Mouse (Mus musculus) cerebellum, adult 2 months (tissue): ENCODE data around the gene Flnb. TPM values are rescaled to one million over a fixed set of nuclear protein-coding genes. Genes with fewer than 3 reads are reported as not detected.

ENCODE experiments used
- DNase-seq, 2 experiments: peaks; one replicate each; pipeline ENCODE4 v3.0.0; 2021
- H3K27ac ChIP-seq: fragments of 200-500 bp; 2 replicates; pipeline ENCODE4 v1.5.1; 2012; ENCODE audit warnings: low read length, control low read depth, inconsistent platforms; ENCODE audit not compliant: insufficient read depth
- H3K27me3 ChIP-seq: fragments of 200-500 bp; 2 replicates; pipeline ENCODE4 v1.6.1; 2012; ENCODE audit warnings: inconsistent platforms, mild to moderate bottlenecking, low read length, moderate library complexity; ENCODE audit not compliant: control insufficient read depth, insufficient read depth
- H3K4me1 ChIP-seq: fragments of 200-500 bp; 2 replicates; pipeline ENCODE4 v1.6.1; 2011; ENCODE audit warnings: low read length; ENCODE audit not compliant: control insufficient read depth, insufficient read depth
- H3K4me3 ChIP-seq: fragments of 200-500 bp; replicated peaks from 2 replicates; pipeline ENCODE3; 2011; ENCODE audit warnings: mild to moderate bottlenecking, low read depth, low read length, control low read depth; ENCODE audit not compliant: insufficient read depth
- CTCF ChIP-seq: fragments of 200-500 bp; IDR thresholded peaks from 2 replicates; pipeline ENCODE4 v1.5.1; 2011; ENCODE audit warnings: low read depth, mild to moderate bottlenecking, control low read depth, low read length, moderate library complexity, borderline replicate concordance; ENCODE audit not compliant: insufficient read depth
- POLR2A ChIP-seq: fragments of 200-500 bp; IDR thresholded peaks from 2 replicates; pipeline ENCODE4 v1.6.1; 2011; ENCODE audit warnings: low read length, control low read depth, borderline replicate concordance; ENCODE audit not compliant: insufficient read depth
- WGBS: fragments of 180-500 bp; shearing (Covaris S2); methylation state at CpG from one replicate; pipeline ENCODE4 v1.1.7; 2018; 5-methylcytosine and 5-hydroxymethylcytosine counted together
- polyA plus RNA-seq: library from polyadenylated mRNA; depleted of rRNA; stranded (reverse); fragments of >200 nt; gene quantifications from 2 replicates; pipeline ENCODE4 v1.2.3, GENCODE M21; 2012; rRNA removed

The Flnb gene
- polyA plus RNA-seq, 1 experiment = 33.0 TPM

DNA sequence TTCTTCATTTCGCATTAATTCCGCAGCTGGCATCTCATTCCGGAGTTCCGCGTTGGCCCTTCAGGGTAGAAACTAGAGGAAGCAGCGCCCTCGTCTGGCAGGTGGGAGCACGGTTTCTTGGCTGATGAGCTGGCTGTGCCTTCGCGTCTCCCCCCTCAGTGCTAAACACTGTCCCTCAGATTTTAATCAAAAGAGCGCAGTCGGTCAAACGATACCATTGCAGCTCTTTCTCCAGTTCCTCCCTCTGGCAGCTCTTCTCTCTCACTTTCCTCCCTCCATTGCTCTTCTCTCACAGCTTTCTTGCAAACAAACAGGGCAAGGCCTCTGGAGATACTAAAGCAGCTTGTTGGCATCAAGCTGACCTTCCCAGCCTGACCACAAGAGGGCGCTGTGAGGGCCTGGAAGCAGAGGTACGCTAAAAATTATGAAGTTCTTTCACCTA is 179.5 kb downstream of the Flnb start:
- DNase-seq = peak; percentile 88 to 93
- TF ChIP-seq CTCF (peak; percentile 79), POLR2A (no peak)
- no peaks in the 10 kb centered on the region for H3K27me3 ChIP-seq

GRCm38 (mm10) chr14:7999030-7999429 is 181.3 kb downstream of the Flnb start:
- 86% methylated on average over 3 of the region's 3 CpGs for WGBS
- Histone ChIP-seq H3K27ac (no peak overlapping the region), H3K27me3 (no peaks in the 10 kb centered on the region), H3K4me1 (no peaks in the 10 kb centered on the region), H3K4me3 (no peak overlapping the region)
- DNase-seq = no peak
- no peak for TF ChIP-seq POLR2A

More for the DNA sequence above, 179.5 kb downstream of the Flnb start:
- no peak overlapping the region for H3K27ac ChIP-seq
- peak overlapping the region; percentile 9 for H3K4me3 ChIP-seq
- no peaks in the 10 kb centered on the region for H3K4me1 ChIP-seq
- WGBS = 2% methylated on average over 15 of the region's 15 CpGs

GRCm38 (mm10) chr14:7999435-7999834 is 181.7 kb downstream of the Flnb start:
- no peak for TF ChIP-seq POLR2A
- TF ChIP-seq CTCF = no peak
- no peak overlapping the region for H3K27ac ChIP-seq
- H3K4me3 ChIP-seq = no peak overlapping the region
- no peaks in the 10 kb centered on the region for H3K27me3 ChIP-seq
- no peaks in the 10 kb centered on the region for H3K4me1 ChIP-seq
- WGBS = 87% methylated on average over 5 of the region's 5 CpGs
- no peak for DNase-seq

GRCm38 (mm10) chr14:8000247-8000646 is 182.5 kb downstream of the Flnb start:
- H3K4me3 ChIP-seq = no peak overlapping the region

More at GRCm38 (mm10) chr14:8000247-8000646, 182.5 kb downstream of the Flnb start:
- Histone ChIP-seq H3K27me3 (no peaks in the 10 kb centered on the region), H3K4me1 (no peaks in the 10 kb centered on the region), H3K27ac (no peak overlapping the region)
- DNase-seq = no peak
- WGBS = 92% methylated on average over 5 of the region's 5 CpGs
- TF ChIP-seq CTCF (no peak), POLR2A (no peak)

Other genes starting within 250 kb of the Flnb start
- 3.1 and 3.2 TPM in 2 replicates for gene Gm3558, start 249.4 kb upstream of the Flnb start, polyA plus RNA-seq
- gene Gm10338, start 222.4 kb upstream of the Flnb start, polyA plus RNA-seq = not detected in 2 replicates
- not detected in 2 replicates for gene Gm10128, start 174.0 kb upstream of the Flnb start, polyA plus RNA-seq
- not detected in 2 replicates for gene Gm26661, start 26.4 kb upstream of the Flnb start, polyA plus RNA-seq
- gene Gm45521, start 139.3 kb downstream of the Flnb start, polyA plus RNA-seq = not detected in 2 replicates
- gene Dnase1l3, start 176.6 kb downstream of the Flnb start, polyA plus RNA-seq = 0.02 TPM in 1 of 2 replicates, not detected in the other
- 56.0 and 59.1 TPM in 2 replicates for gene Abhd6, start 184.9 kb downstream of the Flnb start, polyA plus RNA-seq